Mouse (Mus musculus) neural tube, embryonic 15.5 days (tissue): ENCODE measurements around the gene Pmf1. TPM values are rescaled to one million over a fixed set of nuclear protein-coding genes. Genes with fewer than 3 reads are reported as not detected.
"Not testable (repeated sequence)": the region's sequence is repeated elsewhere in the genome, so short reads cannot be mapped to it uniquely, and the experiment has no call there.

Source experiments
- ATAC-seq: fragments of 200-750 bp; cut with Nextera tagmentation; 2 replicates; pipeline ENCODE4 v1.8.0; 2017; ENCODE audit warnings: mild to moderate bottlenecking, moderate TSS enrichment, moderate library complexity; ENCODE audit not compliant: low FRiP score
- H3K27ac ChIP-seq: fragments of 300-500 bp; sonication (generic); replicated peaks from 2 replicates; pipeline ENCODE4 v1.5.1; 2015; ENCODE audit warnings: mild to moderate bottlenecking, inconsistent platforms
- H3K27me3 ChIP-seq: fragments of 300-500 bp; sonication (generic); replicated peaks from 2 replicates; pipeline ENCODE4 v1.6.1; 2015; ENCODE audit warnings: inconsistent platforms
- H3K36me3 ChIP-seq: fragments of 300-500 bp; sonication (generic); 2 replicates; pipeline ENCODE4 v1.6.1; 2015; ENCODE audit warnings: inconsistent platforms
- H3K4me1 ChIP-seq: fragments of 300-500 bp; sonication (generic); 2 replicates; pipeline ENCODE4 v1.6.1; 2015; ENCODE audit warnings: inconsistent platforms
- H3K4me2 ChIP-seq: fragments of 300-500 bp; sonication (generic); 2 replicates; pipeline ENCODE4 v1.6.1; 2015; ENCODE audit warnings: inconsistent platforms, mild to moderate bottlenecking, moderate library complexity
- H3K4me3 ChIP-seq: fragments of 300-500 bp; sonication (generic); replicated peaks from 2 replicates; pipeline ENCODE4 v1.5.1; 2015; ENCODE audit warnings: mild to moderate bottlenecking, inconsistent platforms
- H3K9ac ChIP-seq: fragments of 300-500 bp; sonication (generic); replicated peaks from 2 replicates; pipeline ENCODE4 v1.6.1; 2015; ENCODE audit warnings: mild to moderate bottlenecking, inconsistent platforms
- H3K9me3 ChIP-seq: fragments of 300-500 bp; sonication (generic); replicated peaks from 2 replicates; pipeline ENCODE4 v1.6.1; 2016; ENCODE audit warnings: inconsistent platforms
- WGBS: fragments of 180-500 bp; shearing (Covaris S2); methylation state at CpG from one replicate; pipeline ENCODE4 v1.1.7; 2015; ENCODE audit warnings: mixed read lengths; 5-methylcytosine and 5-hydroxymethylcytosine counted together
- polyA plus RNA-seq: library from polyadenylated mRNA; unstranded; fragments of >200 nt; fragmentation: Nextera tagmentation; extraction: Ambion mirVana; gene quantifications from 2 replicates; pipeline ENCODE4 v1.2.1, GENCODE M21; 2015

Pmf1 gene
- polyA plus RNA-seq, 1 experiment from 2014 or later, result 25.8 TPM

- Histone ChIP-seq H3K4me2 (peak overlapping the region; percentile 51), H3K4me1 (peaks cover 6% of the 10 kb centered on the region; the same call in 1 of the 2 replicates), H3K9me3 (no peaks in the 10 kb centered on the region), H3K36me3 (peaks cover 48% of the 10 kb centered on the region), H3K27me3 (no peaks in the 10 kb centered on the region), H3K9ac (no peak overlapping the region), H3K4me3 (peak overlapping the region; percentile 17; the same call in 1 of the 2 replicates), H3K27ac (0 out of 2 replicates have a peak overlapping the region, but pooled peaks have one; percentile 3)
- WGBS, result 11% methylated on average over 29 of the region's 29 CpGs
- peak; percentile 62 for ATAC-seq
Measured at GRCm38 (mm10) chr3:88436395-88437201, 26.5 kb upstream of the Pmf1 start.

GRCm38 (mm10) chr3:88435515-88435914 lies 25.4 kb upstream of the Pmf1 start:
- ATAC-seq, result no peak
- H3K9ac ChIP-seq, result no peak overlapping the region
- peaks cover 46% of the 10 kb centered on the region for H3K36me3 ChIP-seq
- no peak overlapping the region for H3K27ac ChIP-seq
- no peaks in the 10 kb centered on the region for H3K9me3 ChIP-seq
- peaks cover 1% of the 10 kb centered on the region; the same call in 1 of the 2 replicates for H3K4me1 ChIP-seq
- no peak overlapping the region for H3K4me3 ChIP-seq
- WGBS, result 64% methylated on average over 10 of the region's 10 CpGs
- H3K4me2 ChIP-seq, result no peak overlapping the region
- H3K27me3 ChIP-seq, result no peaks in the 10 kb centered on the region

- not testable (repeated sequence) for H3K27me3 ChIP-seq, H3K27ac ChIP-seq, ATAC-seq, H3K9ac ChIP-seq, H3K4me2 ChIP-seq, H3K4me3 ChIP-seq, H3K9me3 ChIP-seq, H3K36me3 ChIP-seq
- WGBS, result 80% methylated on average over 8 of the region's 8 CpGs
- peaks cover 13% of the 10 kb centered on the region for H3K4me1 ChIP-seq
Measured at GRCm38 (mm10) chr3:88428639-88429038, 18.5 kb upstream of the Pmf1 start.

- no peak overlapping the region for H3K27ac ChIP-seq
- no peak for ATAC-seq
- H3K36me3 ChIP-seq, result no peaks in the 10 kb centered on the region
- no peak overlapping the region for H3K9ac ChIP-seq
- H3K4me3 ChIP-seq, result no peak overlapping the region
- H3K4me2 ChIP-seq, result no peak overlapping the region
- 93% methylated on average over 4 of the region's 4 CpGs for WGBS
- no peaks in the 10 kb centered on the region for H3K27me3 ChIP-seq
- peaks cover 26% of the 10 kb centered on the region for H3K4me1 ChIP-seq
- H3K9me3 ChIP-seq, result no peaks in the 10 kb centered on the region
Measured at GRCm38 (mm10) chr3:88427342-88427905, 17.3 kb upstream of the Pmf1 start.

GRCm38 (mm10) chr3:88425708-88426420 lies 15.7 kb upstream of the Pmf1 start:
- no peaks in the 10 kb centered on the region for H3K9me3 ChIP-seq
- H3K27ac ChIP-seq, result no peak overlapping the region
- peak overlapping the region; percentile 82; the same call in 1 of the 2 replicates for H3K4me2 ChIP-seq
- H3K27me3 ChIP-seq, result no peaks in the 10 kb centered on the region
- no peak for ATAC-seq
- WGBS, result 82% methylated on average over 10 of the region's 10 CpGs
- H3K4me3 ChIP-seq, result no peak overlapping the region
- H3K4me1 ChIP-seq, result peaks cover 38% of the 10 kb centered on the region
- H3K36me3 ChIP-seq, result peaks cover 6% of the 10 kb centered on the region; the same call in 1 of the 2 replicates
- no peak overlapping the region for H3K9ac ChIP-seq

GRCm38 (mm10) chr3:88425330-88425689 lies 15.2 kb upstream of the Pmf1 start:
- H3K4me3 ChIP-seq, result peak overlapping the region; percentile 86
- 7% methylated on average over 2 of the region's 2 CpGs for WGBS

GRCm38 (mm10) chr3:88424605-88425329 lies 14.6 kb upstream of the Pmf1 start, which contains the start of gene Slc25a44:
Gene Slc25a44, minus strand, starts transcription at chr3:88425139.
- Histone ChIP-seq H3K27ac (peak within 1 kb of the TSS; percentile 86), H3K27me3 (no peaks in the 10 kb centered on the region), H3K9ac (peak within 1 kb of the TSS; percentile 81), H3K4me1 (peaks cover 44% of the 10 kb centered on the region), H3K36me3 (peaks cover 17% of the 10 kb centered on the region), H3K4me3 (peak within 1 kb of the TSS; percentile 86), H3K4me2 (peak within 1 kb of the TSS; percentile 82), H3K9me3 (no peaks in the 10 kb centered on the region)
- WGBS, result under 1% methylated on average over 35 of the region's 35 CpGs
- ATAC-seq, result peak; percentile 97

More at GRCm38 (mm10) chr3:88425330-88425689, 15.2 kb upstream of the Pmf1 start:
- H3K27me3 ChIP-seq, result no peaks in the 10 kb centered on the region
- H3K36me3 ChIP-seq, result peaks cover 12% of the 10 kb centered on the region
- no peak overlapping the region for H3K27ac ChIP-seq
- no peak overlapping the region; the same call in 1 of the 2 replicates for H3K9ac ChIP-seq
- no peak for ATAC-seq
- H3K9me3 ChIP-seq, result no peaks in the 10 kb centered on the region
- H3K4me1 ChIP-seq, result peaks cover 42% of the 10 kb centered on the region
- peak overlapping the region; percentile 82 for H3K4me2 ChIP-seq

- H3K27me3 ChIP-seq, result no peaks in the 10 kb centered on the region
- no peak for ATAC-seq
- H3K27ac ChIP-seq, result peak overlapping the region; percentile 69
- H3K9me3 ChIP-seq, result no peaks in the 10 kb centered on the region
- H3K9ac ChIP-seq, result 0 out of 2 replicates have a peak overlapping the region, but pooled peaks have one; percentile 10
- 28% methylated on average over 9 of the region's 9 CpGs for WGBS
- H3K4me3 ChIP-seq, result peak overlapping the region; percentile 9; the same call in 1 of the 2 replicates
- H3K4me1 ChIP-seq, result peaks cover 63% of the 10 kb centered on the region
- H3K36me3 ChIP-seq, result peaks cover 39% of the 10 kb centered on the region
- peak overlapping the region; percentile 41 for H3K4me2 ChIP-seq
Measured at GRCm38 (mm10) chr3:88422020-88422720, 12.0 kb upstream of the Pmf1 start.

GRCm38 (mm10) chr3:88420771-88421170 lies 10.6 kb upstream of the Pmf1 start:
- no peak for ATAC-seq
- H3K4me2 ChIP-seq, result no peak overlapping the region
- no peaks in the 10 kb centered on the region for H3K27me3 ChIP-seq
- no peak overlapping the region for H3K27ac ChIP-seq
- WGBS, result 95% methylated on average over 19 of the region's 19 CpGs
- H3K9me3 ChIP-seq, result no peaks in the 10 kb centered on the region
- peaks cover 51% of the 10 kb centered on the region for H3K36me3 ChIP-seq
- H3K4me1 ChIP-seq, result peaks cover 63% of the 10 kb centered on the region
- H3K9ac ChIP-seq, result no peak overlapping the region
- H3K4me3 ChIP-seq, result no peak overlapping the region

- no peak overlapping the region for H3K4me2 ChIP-seq
- no peak overlapping the region for H3K9ac ChIP-seq
- H3K27ac ChIP-seq, result no peak overlapping the region
- 85% methylated on average over 6 of the region's 6 CpGs for WGBS
- H3K4me1 ChIP-seq, result peaks cover 44% of the 10 kb centered on the region
- no peak for ATAC-seq
- no peaks in the 10 kb centered on the region for H3K9me3 ChIP-seq
- peaks cover 70% of the 10 kb centered on the region for H3K36me3 ChIP-seq
- H3K27me3 ChIP-seq, result no peaks in the 10 kb centered on the region
- no peak overlapping the region for H3K4me3 ChIP-seq
Measured at GRCm38 (mm10) chr3:88418016-88418415, 7.9 kb upstream of the Pmf1 start.
